Mouse (Mus musculus): Measurements from ENCODE around the gene Cct4.

Cct4 gene

DNA sequence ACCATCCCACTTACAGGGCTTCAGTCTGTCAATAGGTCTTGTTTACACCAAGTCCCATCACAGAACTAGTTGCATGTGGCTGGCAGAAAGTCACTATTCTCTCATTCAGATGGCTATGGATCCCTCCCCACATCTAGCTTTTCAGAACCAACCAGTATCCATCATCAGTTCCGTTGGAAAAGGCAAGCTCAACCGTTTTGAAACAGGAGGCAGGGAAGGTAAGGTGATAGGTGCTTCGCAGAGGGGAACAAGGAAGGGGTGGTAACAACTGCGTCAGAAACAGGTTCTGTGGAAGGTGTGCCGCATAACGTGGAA is 16.8 kb downstream of the Cct4 start:
- CTCF ChIA-PET, result interaction anchor here (0.5 to 1.5 kb wide), 6 partner anchors 11 to 143 kb away, joined by 3 to 5 read pairs (median 3); partner anchors contain the start of gene Cct4 (in 1 of the 4)
- POLR2A ChIA-PET, result interaction anchor here (0.6 to 14.0 kb wide), 63 partner anchors 8 to 659 kb away, joined by 3 to 427 read pairs (median 5); partner anchors contain the start of genes Cct4 (in 4 of the 4), Commd1 (in 3 of the 4), Gm28048 (in 2 of the 4) and Xpo1 (in 2 of the 4)

DNA sequence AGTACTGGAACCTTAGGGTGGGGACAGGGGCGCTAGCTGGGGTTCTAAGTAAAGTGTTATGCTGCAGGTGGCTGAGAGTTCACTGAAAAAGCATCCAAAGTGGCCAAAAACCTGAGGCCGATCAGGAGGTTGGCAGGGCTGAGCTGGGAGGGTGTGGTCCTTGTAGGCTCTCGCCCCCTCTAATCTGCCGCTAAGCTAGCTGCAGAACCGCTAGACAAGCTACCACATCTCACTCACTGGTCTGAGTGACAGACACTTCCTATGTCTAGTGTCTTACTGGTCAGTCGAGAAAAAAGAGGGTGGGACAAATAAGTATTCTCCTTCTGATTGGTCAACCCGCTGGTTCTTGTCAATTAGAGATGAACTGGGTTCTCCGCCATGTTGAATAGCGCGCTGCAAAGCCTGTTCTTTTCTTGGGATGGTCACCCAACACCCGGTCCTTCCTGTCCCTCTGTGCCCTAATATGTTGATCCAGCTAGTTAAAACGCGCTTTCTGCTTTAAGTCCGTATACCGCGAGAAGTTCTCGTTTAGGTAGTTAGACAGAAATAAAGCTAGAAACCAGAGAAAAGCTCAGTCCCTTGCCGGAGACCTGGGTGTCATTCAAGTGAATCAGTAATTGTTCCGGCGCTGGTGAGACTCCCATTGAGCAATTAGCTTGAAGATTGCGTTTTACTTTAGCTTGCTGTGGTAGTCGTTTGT is 17.3 kb downstream of the Cct4 start, which contains the start of gene Fam161a:
Fam161a (plus strand) TSS at position 51 of the 700 bp plus-strand sequence.
- POLR2A ChIA-PET, result interaction anchor here (0.6 to 14.0 kb wide), 77 partner anchors 8 to 658 kb away, joined by 3 to 427 read pairs (median 4); partner anchors contain the start of genes Cct4 (in 4 of the 4), Commd1 (in 3 of the 4), Gm28048 (in 3 of the 4) and Ahsa2 (in 2 of the 4)
- CTCF ChIA-PET, result interaction anchor here (0.5 to 1.5 kb wide), 9 partner anchors 11 to 265 kb away, joined by 3 to 5 read pairs (median 3); partner anchors contain the start of gene Cct4 (in 1 of the 4)

DNA sequence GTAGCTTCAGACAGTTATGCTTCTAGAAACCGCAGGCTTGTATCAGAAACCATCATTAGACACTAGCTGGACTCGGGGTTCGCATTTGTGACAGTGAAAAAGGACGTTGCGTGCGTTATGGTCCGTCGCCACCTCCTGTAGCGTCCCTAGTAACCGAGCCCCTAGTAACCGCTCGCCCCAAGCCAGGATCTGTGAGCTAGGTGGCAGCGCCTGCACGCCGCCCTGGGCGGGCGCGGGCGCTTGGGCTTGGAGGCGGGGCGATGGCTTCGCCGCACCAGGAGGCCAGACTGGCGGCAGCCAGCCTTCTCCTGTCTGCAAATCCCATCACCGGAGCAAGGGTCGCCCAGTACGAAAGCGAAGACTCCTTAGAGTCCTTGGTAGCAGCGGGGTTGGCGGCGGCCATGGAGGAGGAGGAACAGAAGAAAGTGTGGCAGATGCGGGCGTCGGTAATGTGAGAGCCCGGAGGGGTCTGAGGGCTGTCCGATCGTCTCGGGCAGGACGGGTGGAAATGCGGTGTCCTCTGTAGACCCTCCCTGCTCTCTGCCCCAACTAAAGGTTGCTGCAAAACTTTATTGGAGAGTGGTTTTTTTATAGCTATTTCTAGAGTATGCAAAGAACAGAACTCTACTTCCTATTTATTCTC is 18.0 kb downstream of the Cct4 start:
- CTCF ChIA-PET, result interaction anchor here in 3 of 4 experiments (0.6 to 1.5 kb wide), 8 partner anchors 10 to 264 kb away, joined by 3 to 7 read pairs (median 4); partner anchors contain the start of gene Cct4 (in 1 of the 3)
- POLR2A ChIA-PET, result interaction anchor here (0.7 to 14.0 kb wide), 61 partner anchors 9 to 658 kb away, joined by 3 to 427 read pairs (median 5); partner anchors contain the start of genes Cct4 (in 4 of the 4), Commd1 (in 3 of the 4), Gm28048 (in 3 of the 4) and Ahsa2 (in 2 of the 4)

DNA sequence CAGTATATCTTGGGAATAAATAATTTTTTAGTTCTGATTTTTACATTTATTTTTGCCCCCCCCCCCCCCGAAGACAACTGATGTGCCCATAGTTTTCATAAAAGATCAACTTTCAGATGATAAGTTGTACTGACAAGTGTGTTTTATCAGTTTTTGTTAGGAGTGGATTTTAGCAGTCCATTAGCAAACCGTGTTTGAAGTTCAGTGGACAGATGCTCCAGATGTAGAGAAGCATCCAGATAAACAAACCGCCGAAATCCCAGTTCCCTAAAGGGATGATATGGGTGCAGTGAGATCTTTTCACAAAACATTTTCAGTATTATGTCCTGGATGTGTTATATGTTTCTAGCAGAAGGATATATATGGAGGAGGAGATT is 18.5 kb downstream of the Cct4 start:
- ChIA-PET POLR2A (interaction anchor here (0.7 to 14.0 kb wide), 36 partner anchors 9 to 657 kb away, joined by 3 to 427 read pairs (median 7); partner anchors contain the start of genes Cct4 (in 4 of the 4), Ahsa2 (in 2 of the 4), Commd1 (in 2 of the 4) and Gm28048 (in 2 of the 4)), CTCF (interaction anchor here in 2 of 4 experiments (0.6 to 1.5 kb wide), 5 partner anchors 10 to 264 kb away, joined by 3 to 7 read pairs (median 4); no protein-coding TSS in a partner anchor)

- ChIA-PET CTCF (interaction anchor here in 2 of 4 experiments (0.9 to 1.6 kb wide), 7 partner anchors 84 to 247 kb away, joined by 3 to 6 read pairs (median 4); partner anchors contain the start of gene Xpo1 (in 1 of the 2)), POLR2A (interaction anchor here in 2 of 4 experiments (0.8 to 1.3 kb wide), 6 partner anchors 11 to 112 kb away, joined by 3 read pairs; no protein-coding TSS in a partner anchor)
Measured at GRCm38 (mm10) chr11:23013096-23013495, 22.8 kb downstream of the Cct4 start.

- POLR2A ChIA-PET, result interaction anchor here in 1 of 4 experiments (1.0 to 1.9 kb wide), 5 partner anchors 12 to 111 kb away, joined by 3 to 5 read pairs (median 3); no protein-coding TSS in a partner anchor
- CTCF ChIA-PET, result interaction anchor here in 2 of 4 experiments (0.6 to 1.6 kb wide), 11 partner anchors 34 to 246 kb away, joined by 3 to 6 read pairs (median 4); partner anchors contain the start of gene Xpo1 (in 1 of the 2)
Measured at GRCm38 (mm10) chr11:23013580-23014294, 23.4 kb downstream of the Cct4 start.

GRCm38 (mm10) chr11:23014996-23015395 is 24.7 kb downstream of the Cct4 start:
- ChIA-PET POLR2A (interaction anchor here in 2 of 4 experiments (0.7 to 1.9 kb wide), 5 partner anchors 13 to 100 kb away, joined by 3 to 5 read pairs (median 3); no protein-coding TSS in a partner anchor), CTCF (interaction anchor here in 2 of 4 experiments (0.7 to 1.3 kb wide), 2 partner anchors 11 to 157 kb away, joined by 3 to 4 read pairs; no protein-coding TSS in a partner anchor)

- CTCF ChIA-PET, result interaction anchor here in 3 of 4 experiments (0.6 to 1.4 kb wide), 3 partner anchors 8 to 107 kb away, joined by 3 read pairs; partner anchors contain the start of gene Fam161a (in 1 of the 3)
- POLR2A ChIA-PET, result interaction anchor here in 3 of 4 experiments (0.6 to 5.2 kb wide), 12 partner anchors 10 to 239 kb away, joined by 3 to 28 read pairs (median 4); partner anchors contain the start of genes Cct4 (in 1 of the 3), Fam161a (in 1 of the 3) and Xpo1 (in 1 of the 3)
Measured at GRCm38 (mm10) chr11:23017943-23018342, 27.6 kb downstream of the Cct4 start.

GRCm38 (mm10) chr11:23020116-23020770 is 29.9 kb downstream of the Cct4 start:
- POLR2A ChIA-PET, result interaction anchor here (0.7 to 5.2 kb wide), 36 partner anchors 8 to 262 kb away, joined by 3 to 28 read pairs (median 4); partner anchors contain the start of genes Fam161a (in 3 of the 4), Cct4 (in 2 of the 4) and Xpo1 (in 2 of the 4)
- CTCF ChIA-PET, result interaction anchor here in 1 of 4 experiments (1.1 to 1.6 kb wide), 2 partner anchors 27 to 45 kb away, joined by 3 read pairs; no protein-coding TSS in a partner anchor

DNA sequence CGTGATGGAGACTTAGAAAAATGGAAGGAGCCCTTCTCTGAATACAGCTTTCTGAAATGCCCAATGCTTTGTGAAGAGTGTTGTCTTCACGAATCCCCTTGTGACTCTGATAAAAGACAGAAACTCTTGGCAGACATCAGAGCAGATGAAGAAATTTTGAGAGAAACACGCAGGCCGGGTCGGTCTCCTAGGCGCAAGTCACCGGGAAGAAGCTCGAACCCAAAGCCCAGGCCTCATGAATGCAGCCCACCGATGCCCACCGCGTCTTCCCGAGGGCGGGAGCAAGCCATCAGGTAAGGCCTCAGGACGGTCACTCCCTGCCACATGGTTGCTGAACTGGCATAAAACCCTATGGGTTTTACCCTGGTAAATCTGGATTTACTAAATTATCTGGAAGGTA is 30.5 kb downstream of the Cct4 start:
- ChIA-PET POLR2A (interaction anchor here (0.6 to 5.2 kb wide), 34 partner anchors 9 to 800 kb away, joined by 3 to 28 read pairs (median 5); partner anchors contain the start of genes Fam161a (in 3 of the 4), Cct4 (in 2 of the 4) and Xpo1 (in 2 of the 4)), CTCF (interaction anchor here in 1 of 4 experiments (1.6 kb wide), 1 partner anchor 44 kb away, joined by 3 read pairs; no protein-coding TSS in a partner anchor)

DNA sequence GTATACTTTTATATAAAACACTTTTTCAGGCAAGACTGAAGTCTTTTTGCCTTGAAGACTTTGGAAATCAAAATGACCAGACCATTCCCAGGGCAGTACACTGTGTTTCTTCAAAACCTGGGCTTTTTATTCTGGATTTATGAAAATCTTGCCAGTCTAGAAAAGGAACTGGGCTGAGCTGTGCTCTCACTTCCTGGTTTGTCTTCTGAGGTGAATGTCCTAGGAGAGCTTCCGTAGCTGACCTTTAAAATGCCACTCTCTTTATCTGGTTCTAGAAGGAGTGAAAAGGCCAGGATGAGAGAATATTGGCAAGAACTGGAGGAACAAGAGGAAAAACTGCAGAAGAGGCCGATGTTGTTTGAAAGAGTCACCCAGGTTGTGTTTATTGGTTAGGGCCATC is 32.8 kb downstream of the Cct4 start:
- POLR2A ChIA-PET, result interaction anchor here in 2 of 4 experiments (0.9 to 1.2 kb wide), 3 partner anchors 10 to 102 kb away, joined by 3 read pairs; no protein-coding TSS in a partner anchor
- CTCF ChIA-PET, result no interaction called here

GRCm38 (mm10) chr11:23024169-23024568 is 33.9 kb downstream of the Cct4 start:
- ChIA-PET CTCF (no interaction called here), POLR2A (interaction anchor here in 2 of 4 experiments (1.0 to 1.2 kb wide), 4 partner anchors 14 to 231 kb away, joined by 3 to 4 read pairs (median 3); no protein-coding TSS in a partner anchor)

- CTCF ChIA-PET, result no interaction called here
Measured at GRCm38 (mm10) chr11:23028957-23029356, 38.6 kb downstream of the Cct4 start.

GRCm38 (mm10) chr11:23029399-23029798 is 39.1 kb downstream of the Cct4 start:
- ChIA-PET POLR2A (interaction anchor here in 2 of 4 experiments (1.1 to 2.1 kb wide), 5 partner anchors 9 to 22 kb away, joined by 3 to 9 read pairs (median 4); partner anchors contain the start of gene Fam161a (in 1 of the 2)), CTCF (no interaction called here)

More at GRCm38 (mm10) chr11:23028957-23029356, 38.6 kb downstream of the Cct4 start:
- POLR2A ChIA-PET, result interaction anchor here in 2 of 4 experiments (0.6 to 2.1 kb wide), 7 partner anchors 9 to 36 kb away, joined by 3 to 9 read pairs (median 4); partner anchors contain the start of gene Fam161a (in 1 of the 2)

DNA sequence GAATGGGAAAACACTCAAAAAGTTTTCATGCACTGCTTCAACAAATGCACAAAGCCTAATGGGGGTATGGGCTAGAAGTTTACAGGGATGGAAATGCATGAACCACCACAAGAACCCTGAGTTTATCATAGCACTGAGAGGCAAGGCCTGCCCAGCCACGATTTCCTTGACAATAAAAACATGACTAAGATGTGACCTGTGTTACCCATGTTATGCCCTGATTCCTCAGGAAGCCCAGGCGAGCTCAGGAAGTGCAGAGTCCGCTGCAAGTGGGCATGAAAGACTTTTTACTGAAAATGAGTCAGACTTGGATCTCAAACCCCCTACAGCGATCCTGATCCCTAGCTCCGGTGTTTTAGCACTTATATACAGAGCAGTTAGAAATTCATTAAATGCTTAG is 56.9 kb downstream of the Cct4 start:
- POLR2A ChIA-PET, result interaction anchor here in 3 of 4 experiments (0.6 to 3.1 kb wide), 33 partner anchors 9 to 618 kb away, joined by 3 to 14 read pairs (median 5); partner anchors contain the start of genes Cct4 (in 1 of the 3), Fam161a (in 1 of the 3), Pex13 (in 1 of the 3) and Pus10 (in 1 of the 3)
- CTCF ChIA-PET, result interaction anchor here in 1 of 4 experiments (1.6 kb wide), 1 partner anchor 27 kb away, joined by 3 read pairs; no protein-coding TSS in a partner anchor
